Mouse (Mus musculus) small intestine, adult 2 months (tissue): ENCODE measurements at regions not wholly inside any gene's neighbourhood (a gene's known extent, or its start where the extent isn't known, plus 50 kb on each side); places are given as distances from the start of the nearest gene placed in this dataset.

ENCODE experiments used
- H3K27ac ChIP-seq: fragments of 200-500 bp; 2 replicates; pipeline ENCODE4 v1.5.1; 2012; ENCODE audit warnings: low read depth, low read length, control low read depth, inconsistent platforms; ENCODE audit not compliant: insufficient read depth
- H3K27me3 ChIP-seq: fragments of 200-500 bp; 2 replicates; pipeline ENCODE4 v1.6.1; 2012; ENCODE audit warnings: mild to moderate bottlenecking, moderate library complexity, low read length, inconsistent platforms; ENCODE audit not compliant: control insufficient read depth, insufficient read depth
- H3K36me3 ChIP-seq: fragments of 200-500 bp; 2 replicates; pipeline ENCODE4 v1.6.1; 2012; ENCODE audit warnings: mild to moderate bottlenecking, low read length, control low read depth, inconsistent platforms; ENCODE audit not compliant: control insufficient read depth, insufficient read depth
- H3K4me1 ChIP-seq: fragments of 200-500 bp; 2 replicates; pipeline ENCODE4 v1.6.1; 2012; ENCODE audit warnings: low read length, inconsistent platforms, mixed read lengths; ENCODE audit not compliant: control insufficient read depth, insufficient read depth, insufficient read length
- H3K4me3 ChIP-seq: fragments of 200-500 bp; 2 replicates; pipeline ENCODE4 v1.5.1; 2012; ENCODE audit warnings: low read depth, mild to moderate bottlenecking, control low read depth, inconsistent platforms, low read length, moderate library complexity
- CTCF ChIP-seq: fragments of 200-500 bp; IDR thresholded peaks from 2 replicates; pipeline ENCODE4 v1.5.1; 2012; ENCODE audit warnings: low read depth, mild to moderate bottlenecking, control low read depth, inconsistent platforms, low read length, moderate library complexity, mixed read lengths; ENCODE audit not compliant: insufficient replicate concordance, insufficient read length; ENCODE audit errors: extremely low read depth
- POLR2A ChIP-seq: fragments of 200-500 bp; IDR thresholded peaks from 2 replicates; pipeline ENCODE4 v1.6.1; 2012; ENCODE audit warnings: low read depth, mild to moderate bottlenecking, control low read depth, inconsistent platforms, low read length, moderate library complexity
- WGBS: fragments of 180-500 bp; shearing (Covaris S2); methylation state at CpG from one replicate; pipeline ENCODE4 v1.1.7; 2018; 5-methylcytosine and 5-hydroxymethylcytosine counted together

DNA sequence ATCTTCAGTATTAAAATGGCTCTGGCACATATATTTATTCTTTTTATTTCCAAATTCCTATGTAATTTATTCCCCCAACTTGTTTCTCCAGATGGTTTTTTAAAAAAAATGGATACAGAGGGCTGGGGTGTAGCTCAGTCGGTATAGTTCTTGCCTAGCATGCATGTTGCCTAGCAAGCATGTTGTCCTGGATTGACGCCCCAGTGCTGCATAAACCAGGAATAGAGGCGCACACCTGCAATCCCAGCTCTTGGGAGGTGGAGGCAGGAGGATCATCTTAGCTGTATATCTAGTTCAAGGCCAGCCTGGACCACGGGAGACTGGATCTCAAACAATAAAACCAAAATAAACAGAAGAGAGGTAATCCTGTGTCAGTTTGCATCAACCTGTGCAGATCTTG is 183.5 kb upstream of the Jmjd1c start:
- WGBS, result 81% methylated on average over 4 of the region's 4 CpGs
- Histone ChIP-seq H3K36me3 (no peaks in the 10 kb centered on the region), H3K27me3 (no peaks in the 10 kb centered on the region), H3K27ac (no peak overlapping the region), H3K4me1 (peaks cover 14% of the 10 kb centered on the region), H3K4me3 (no peak overlapping the region)
- TF ChIP-seq POLR2A (no peak), CTCF (no peak)

DNA sequence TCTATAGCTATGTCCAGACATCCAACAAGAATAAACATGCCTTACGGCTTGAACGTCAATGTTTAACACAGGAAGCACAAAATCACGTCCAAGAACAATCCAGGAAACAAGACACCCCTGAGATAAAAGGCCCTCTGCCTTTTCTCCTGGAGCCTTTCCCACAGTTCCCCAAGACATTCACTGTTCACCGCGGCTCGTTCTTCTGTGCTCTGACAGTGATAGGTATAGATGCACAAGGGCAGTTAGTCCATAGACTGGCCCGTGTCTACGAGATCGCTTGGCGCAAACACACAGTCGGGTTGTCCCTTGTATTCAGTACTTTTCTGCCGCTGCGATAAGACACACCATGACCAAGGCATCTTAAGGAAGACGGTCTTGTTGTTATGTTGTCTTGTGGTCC is 182.7 kb upstream of the Jmjd1c start:
- Histone ChIP-seq H3K4me3 (no peak overlapping the region), H3K27me3 (no peaks in the 10 kb centered on the region), H3K27ac (no peak overlapping the region), H3K36me3 (no peaks in the 10 kb centered on the region), H3K4me1 (peaks cover 14% of the 10 kb centered on the region)
- no peak for TF ChIP-seq CTCF
- TF ChIP-seq POLR2A, result no peak
- WGBS, result 67% methylated on average over 14 of the region's 14 CpGs

DNA sequence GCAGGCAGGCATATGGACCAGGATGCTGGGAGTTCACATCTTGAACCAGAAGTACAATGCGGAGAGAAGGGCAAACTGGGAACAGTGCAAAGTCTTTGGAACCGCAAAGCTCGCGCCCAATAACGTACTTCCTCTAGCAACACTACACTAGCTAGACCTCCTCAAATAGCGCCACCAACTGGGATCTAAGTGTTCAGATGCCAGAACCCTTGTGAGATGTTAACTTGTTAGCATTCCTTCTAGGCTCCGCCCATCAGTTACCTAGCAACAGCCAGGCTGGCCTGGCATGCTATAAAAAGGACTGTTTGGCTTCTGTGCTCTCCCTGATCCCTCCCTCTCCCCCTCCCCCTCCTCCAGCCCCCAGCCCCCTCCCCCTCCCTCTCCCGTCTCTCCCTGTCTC is 182.3 kb upstream of the Jmjd1c start:
- no peaks in the 10 kb centered on the region for H3K36me3 ChIP-seq
- H3K4me1 ChIP-seq, result peaks cover 14% of the 10 kb centered on the region
- H3K4me3 ChIP-seq, result no peak overlapping the region
- TF ChIP-seq CTCF (no peak), POLR2A (no peak)
- WGBS, result 73% methylated on average over 8 of the region's 8 CpGs
- H3K27ac ChIP-seq, result no peak overlapping the region
- H3K27me3 ChIP-seq, result no peaks in the 10 kb centered on the region

DNA sequence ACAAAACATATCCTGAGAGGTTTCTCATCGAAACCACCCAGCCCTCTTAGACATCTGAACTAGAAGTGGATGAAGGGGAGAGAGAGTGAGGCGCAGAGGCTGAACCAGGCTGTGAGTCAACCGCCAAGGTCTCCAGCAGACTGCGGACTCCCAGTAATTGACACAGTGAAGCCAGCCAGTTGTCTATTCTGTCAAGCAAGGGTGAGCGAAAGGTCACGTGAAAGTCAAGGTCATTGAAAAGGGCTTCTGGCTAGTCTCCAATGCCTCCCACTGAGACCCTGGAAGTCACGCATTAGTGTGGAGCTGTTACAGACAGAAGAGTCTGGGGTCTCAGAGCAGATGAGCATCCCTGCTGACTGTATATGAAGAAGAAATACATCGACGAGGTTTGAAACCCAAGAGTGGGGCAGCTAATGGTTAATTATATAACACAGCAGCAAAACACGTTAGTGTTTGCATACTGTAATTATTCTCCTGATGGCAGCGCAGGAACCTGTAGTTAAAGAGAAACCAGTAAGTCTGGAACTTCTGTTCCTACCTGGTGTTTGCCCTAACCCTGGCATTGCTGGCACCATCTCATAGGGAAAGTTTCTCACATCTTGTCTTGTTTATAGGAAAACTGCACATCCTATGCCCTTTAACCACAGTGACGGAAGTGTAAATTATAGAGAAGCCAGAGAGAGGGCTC is 181.5 kb upstream of the Jmjd1c start:
- 76% methylated on average over 12 of the region's 12 CpGs for WGBS
- Histone ChIP-seq H3K27ac (no peak overlapping the region), H3K4me1 (peaks cover 18% of the 10 kb centered on the region), H3K27me3 (no peaks in the 10 kb centered on the region), H3K4me3 (no peak overlapping the region), H3K36me3 (no peaks in the 10 kb centered on the region)
- TF ChIP-seq POLR2A (no peak), CTCF (no peak)

DNA sequence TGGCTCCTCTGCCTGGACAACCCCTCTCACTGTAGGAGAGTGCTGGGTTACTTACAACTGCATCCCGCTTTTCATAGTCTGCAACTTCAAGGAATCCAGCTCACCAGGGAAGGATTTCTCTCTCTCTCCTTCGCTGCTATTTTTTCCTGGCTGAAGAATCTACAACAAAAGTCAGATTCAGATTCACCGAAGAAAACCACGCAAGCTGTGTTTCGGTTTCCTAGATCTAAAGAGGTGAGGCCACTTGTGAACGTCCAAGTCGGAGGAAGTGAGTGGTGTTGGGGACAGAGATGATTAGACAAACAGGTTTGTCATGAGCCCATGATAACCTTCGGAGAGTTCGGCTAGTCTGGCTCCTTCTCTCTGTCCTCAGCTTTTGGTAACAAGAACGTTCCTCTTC is 180.1 kb upstream of the Jmjd1c start:
- H3K36me3 ChIP-seq, result no peaks in the 10 kb centered on the region
- no peak overlapping the region for H3K4me3 ChIP-seq
- 81% methylated on average over 10 of the region's 10 CpGs for WGBS
- peaks cover 23% of the 10 kb centered on the region for H3K4me1 ChIP-seq
- no peaks in the 10 kb centered on the region for H3K27me3 ChIP-seq
- H3K27ac ChIP-seq, result no peak overlapping the region
- no peak for TF ChIP-seq CTCF
- no peak for TF ChIP-seq POLR2A

DNA sequence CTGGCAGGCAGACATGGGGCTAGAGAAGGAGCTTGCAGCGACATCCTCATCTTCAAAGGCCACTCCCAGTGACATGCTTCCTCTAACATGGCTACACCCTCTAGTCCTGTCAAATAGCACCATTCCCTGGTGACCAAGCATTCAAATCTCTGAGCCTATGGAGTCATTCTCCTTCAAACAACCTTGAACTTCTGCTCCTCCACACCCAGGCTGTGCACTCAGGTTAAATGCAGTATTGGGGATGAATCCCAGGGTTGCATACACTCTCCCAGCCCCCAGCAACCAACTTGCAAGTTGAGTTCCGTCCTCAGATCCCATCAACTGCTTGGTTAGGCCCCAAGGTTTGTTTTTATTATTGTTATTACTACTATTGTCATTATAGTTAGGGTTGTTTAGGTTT is 178.2 kb upstream of the Jmjd1c start:
- 89% methylated on average over 2 of the region's 2 CpGs for WGBS
- H3K36me3 ChIP-seq, result no peaks in the 10 kb centered on the region
- H3K27ac ChIP-seq, result no peak overlapping the region
- no peak overlapping the region for H3K4me3 ChIP-seq
- peaks cover 28% of the 10 kb centered on the region for H3K4me1 ChIP-seq
- TF ChIP-seq CTCF (no peak), POLR2A (no peak)
- H3K27me3 ChIP-seq, result no peaks in the 10 kb centered on the region

DNA sequence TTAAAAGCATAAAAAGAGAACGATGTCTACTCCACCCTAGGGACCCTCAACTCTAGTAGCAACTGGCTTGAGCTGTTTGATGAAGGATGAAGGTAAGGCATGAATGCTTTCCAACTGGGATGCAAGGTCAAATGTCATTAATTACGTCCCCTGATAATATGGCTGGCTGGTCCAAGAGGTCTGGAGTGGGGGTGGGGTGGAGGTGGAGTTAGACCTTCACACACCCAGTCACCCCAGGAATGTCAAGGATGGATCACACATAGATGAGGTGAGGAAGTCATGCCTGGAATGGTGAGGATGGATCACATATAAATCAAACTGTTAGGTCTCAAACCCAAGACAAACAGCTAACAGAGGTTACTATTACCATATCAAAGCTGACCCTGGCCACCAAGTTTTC is 177.2 kb upstream of the Jmjd1c start:
- TF ChIP-seq CTCF, result no peak
- TF ChIP-seq POLR2A, result no peak
- Histone ChIP-seq H3K36me3 (no peaks in the 10 kb centered on the region), H3K4me1 (peaks cover 25% of the 10 kb centered on the region), H3K4me3 (no peak overlapping the region), H3K27me3 (no peaks in the 10 kb centered on the region), H3K27ac (no peak overlapping the region)
- 80% methylated on average over 2 of the region's 2 CpGs for WGBS
